Mouse (Mus musculus) heart, postnatal 0 days (tissue): ENCODE data around the gene Tns1. TPM values are rescaled to one million over a fixed set of nuclear protein-coding genes. Genes with fewer than 3 reads are reported as not detected.
A peak's percentile ranks its signal among the peaks of the same experiment; 100 is the strongest.

Experiments used
- ATAC-seq: fragments of 200-750 bp; cut with Nextera tagmentation; 2 replicates; pipeline ENCODE4 v1.8.0; 2017; ENCODE audit warnings: low read depth, moderate number of reproducible peaks, moderate library complexity; ENCODE audit not compliant: insufficient read depth
- DNase-seq: peaks from one replicate; pipeline ENCODE4 v3.0.0-alpha.2; 2016; ENCODE audit warnings: low spot score
- H3K27ac ChIP-seq: fragments of 300-500 bp; sonication (generic); 2 replicates; pipeline ENCODE4 v1.5.1; 2014; ENCODE audit warnings: low read depth, mild to moderate bottlenecking
- H3K27me3 ChIP-seq: fragments of 300-500 bp; sonication (generic); 2 replicates; pipeline ENCODE4 v1.6.1; 2014; ENCODE audit warnings: low read length, mixed read lengths; ENCODE audit not compliant: control insufficient read depth, insufficient read depth
- H3K36me3 ChIP-seq: fragments of 300-500 bp; sonication (generic); replicated peaks from 2 replicates; pipeline ENCODE4 v1.6.1; 2014; ENCODE audit warnings: low read length, mixed read lengths; ENCODE audit not compliant: control insufficient read depth, insufficient read depth
- H3K4me1 ChIP-seq: fragments of 300-500 bp; sonication (generic); 2 replicates; pipeline ENCODE4 v1.6.1; 2014; ENCODE audit warnings: antibody characterized with exemption; ENCODE audit not compliant: control insufficient read depth, insufficient read depth
- H3K4me2 ChIP-seq: fragments of 300-500 bp; sonication (generic); 2 replicates; pipeline ENCODE4 v1.6.1; 2014; ENCODE audit warnings: low read depth, mild to moderate bottlenecking, low read length, moderate library complexity
- H3K4me3 ChIP-seq: fragments of 300-500 bp; sonication (generic); 2 replicates; pipeline ENCODE4 v1.5.1; 2014; ENCODE audit warnings: low read depth, low read length
- H3K9ac ChIP-seq: fragments of 300-500 bp; sonication (generic); replicated peaks from 2 replicates; pipeline ENCODE4 v1.6.1; 2014; ENCODE audit warnings: low read depth, low read length, mixed read lengths
- H3K9me3 ChIP-seq: fragments of 300-500 bp; sonication (generic); replicated peaks from 2 replicates; pipeline ENCODE4 v1.6.1; 2016; ENCODE audit warnings: low read length; ENCODE audit not compliant: control insufficient read depth
- CTCF ChIP-seq: IDR thresholded peaks from 2 replicates; pipeline ENCODE4 v1.5.1; 2016; ENCODE audit warnings: antibody characterized with exemption, control low read depth, low read depth
- EP300 ChIP-seq: IDR thresholded peaks from 2 replicates; pipeline ENCODE4 v1.6.1; 2016; ENCODE audit warnings: antibody characterized with exemption, low read depth
- WGBS: fragments of 180-500 bp; shearing (Covaris S2); extraction: QIAGEN DNeasy Blood & Tissue Kit; methylation state at CpG from one replicate; pipeline ENCODE4 v1.1.7; 2014; 5-methylcytosine and 5-hydroxymethylcytosine counted together
- polyA plus RNA-seq: library from polyadenylated mRNA; unstranded; fragments of >200 nt; fragmentation: Nextera tagmentation; extraction: Ambion mirVana; gene quantifications from 2 replicates; pipeline ENCODE4 v1.2.1, GENCODE M21; 2015
- total RNA-seq: library from RNA; depleted of rRNA; stranded (reverse); fragments of >200 nt; gene quantifications from 2 replicates; pipeline ENCODE4 v1.2.3, GENCODE M21; 2014; ENCODE audit warnings: low replicate concordance

Tns1 gene
- total and polyA plus RNA-seq, 2 experiments from 2014 or later, result 125 to 458 TPM

- TF ChIP-seq CTCF, result no peak
- Histone ChIP-seq H3K36me3 (0 out of 2 replicates have a peak, but pooled peaks cover 4% of the 10 kb centered on the region), H3K27ac (peak overlapping the region; percentile 96), H3K27me3 (no peaks in the 10 kb centered on the region), H3K9me3 (no peaks in the 10 kb centered on the region), H3K4me2 (no peak overlapping the region), H3K9ac (no peak overlapping the region), H3K4me1 (peaks cover 83% of the 10 kb centered on the region), H3K4me3 (no peak overlapping the region)
- ATAC-seq, result no peak
- 40% methylated on average over 2 of the region's 2 CpGs for WGBS
- no peak for DNase-seq
Observed at GRCm38 (mm10) chr1:74003723-74004122, 120.5 kb downstream of the Tns1 start.

GRCm38 (mm10) chr1:74001449-74001820, 122.8 kb downstream of the Tns1 start:
- H3K4me3 ChIP-seq, result peak overlapping the region; percentile 36
- TF ChIP-seq CTCF, result peak; percentile 26
- TF ChIP-seq EP300, result peak; percentile 91
- peak; percentile 89 for DNase-seq
- no peaks in the 10 kb centered on the region for H3K27me3 ChIP-seq
- 26% methylated on average over 10 of the region's 10 CpGs for WGBS
- peak overlapping the region; percentile 96 for H3K27ac ChIP-seq
- H3K36me3 ChIP-seq, result peaks cover 21% of the 10 kb centered on the region
- H3K9ac ChIP-seq, result peak overlapping the region; percentile 50
- peaks cover 76% of the 10 kb centered on the region for H3K4me1 ChIP-seq
- no peaks in the 10 kb centered on the region for H3K9me3 ChIP-seq
- ATAC-seq, result peak; percentile 70
- peak overlapping the region; percentile 59 for H3K4me2 ChIP-seq

DNA sequence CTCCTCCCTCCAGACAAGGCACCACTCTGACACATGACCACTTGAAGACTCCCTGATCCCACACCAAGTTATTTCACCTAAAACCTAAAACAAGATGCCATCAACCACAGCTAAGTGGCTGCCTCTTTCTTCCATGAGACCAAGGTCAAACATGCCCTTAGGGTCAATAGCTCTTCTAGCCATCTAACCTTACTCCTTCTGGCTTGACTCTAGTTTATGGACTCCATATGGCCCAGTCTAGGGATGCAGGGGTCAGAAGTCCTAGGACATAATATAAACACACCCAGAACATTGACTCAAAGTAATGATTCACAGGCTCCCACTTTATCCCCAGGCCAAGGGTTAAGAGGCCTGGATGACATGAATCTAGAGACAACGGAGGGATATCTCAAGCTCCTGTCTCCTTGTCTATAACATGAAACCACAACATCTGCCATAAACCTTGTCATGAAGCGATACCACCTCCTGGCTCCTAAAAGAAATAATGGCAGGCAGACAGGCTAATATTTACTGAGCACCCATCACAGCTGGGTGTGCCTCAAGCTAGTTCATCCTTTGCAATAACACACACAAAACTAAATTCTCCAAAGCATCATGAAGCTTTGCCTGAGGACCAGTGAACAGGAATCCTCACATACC, 123.3 kb downstream of the Tns1 start:
- 60% methylated on average over 2 of the region's 2 CpGs for WGBS
- H3K36me3 ChIP-seq, result peaks cover 26% of the 10 kb centered on the region
- TF ChIP-seq CTCF, result no peak
- peak overlapping the region; percentile 59 for H3K4me2 ChIP-seq
- H3K9me3 ChIP-seq, result no peaks in the 10 kb centered on the region
- no peak for DNase-seq
- H3K4me3 ChIP-seq, result peak overlapping the region; percentile 36
- no peak for ATAC-seq
- peak overlapping the region; percentile 96 for H3K27ac ChIP-seq
- H3K27me3 ChIP-seq, result no peaks in the 10 kb centered on the region
- H3K4me1 ChIP-seq, result peaks cover 76% of the 10 kb centered on the region
- peak overlapping the region; percentile 45 for H3K9ac ChIP-seq

DNA sequence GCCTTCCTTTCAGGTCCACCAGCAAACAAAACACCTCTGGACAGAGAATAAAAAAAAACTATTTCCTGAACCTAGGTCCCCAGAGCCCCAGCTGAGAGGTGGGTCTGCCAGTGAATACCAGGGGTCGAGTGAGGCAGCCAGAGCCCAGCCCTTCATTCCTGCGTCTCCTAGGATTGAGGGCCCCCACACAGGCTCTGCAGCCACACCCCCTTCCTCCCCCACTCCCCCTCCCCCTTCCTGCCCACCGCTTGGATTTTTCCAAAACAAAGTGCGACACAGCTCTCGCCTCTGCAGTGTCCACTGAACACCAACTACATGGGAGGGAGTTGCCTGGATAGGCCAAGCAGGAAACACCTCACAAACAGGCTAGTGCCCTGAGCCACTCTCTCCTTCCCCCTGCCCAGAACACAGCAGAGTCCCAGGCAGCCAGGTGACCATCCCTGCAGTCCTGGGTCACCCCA, 124.0 kb downstream of the Tns1 start:
- Histone ChIP-seq H3K4me2 (peak overlapping the region; percentile 59), H3K9me3 (no peaks in the 10 kb centered on the region), H3K4me3 (peak overlapping the region; percentile 36), H3K27ac (peak overlapping the region; percentile 96), H3K9ac (peak overlapping the region; percentile 35), H3K4me1 (peaks cover 76% of the 10 kb centered on the region), H3K27me3 (no peaks in the 10 kb centered on the region), H3K36me3 (peaks cover 33% of the 10 kb centered on the region)
- ATAC-seq, result peak; percentile 51
- DNase-seq, result peak; percentile 84
- WGBS, result 9% methylated on average over 5 of the region's 5 CpGs
- TF ChIP-seq CTCF (no peak), EP300 (no peak)

GRCm38 (mm10) chr1:73999533-73999932, 124.7 kb downstream of the Tns1 start:
- WGBS, result 39% methylated on average over 5 of the region's 5 CpGs
- no peak for ATAC-seq
- H3K36me3 ChIP-seq, result peaks cover 38% of the 10 kb centered on the region
- H3K4me1 ChIP-seq, result peaks cover 75% of the 10 kb centered on the region
- peak overlapping the region; percentile 59 for H3K4me2 ChIP-seq
- no peaks in the 10 kb centered on the region for H3K9me3 ChIP-seq
- H3K9ac ChIP-seq, result peak overlapping the region; percentile 35
- TF ChIP-seq CTCF, result no peak
- TF ChIP-seq EP300, result no peak
- peak overlapping the region; percentile 36 for H3K4me3 ChIP-seq
- peak overlapping the region; percentile 96 for H3K27ac ChIP-seq
- no peak for DNase-seq
- no peaks in the 10 kb centered on the region for H3K27me3 ChIP-seq

- peaks cover 74% of the 10 kb centered on the region for H3K4me1 ChIP-seq
- H3K36me3 ChIP-seq, result peaks cover 43% of the 10 kb centered on the region
- peak overlapping the region; percentile 59 for H3K4me2 ChIP-seq
- H3K9me3 ChIP-seq, result no peaks in the 10 kb centered on the region
- peak overlapping the region; percentile 35 for H3K9ac ChIP-seq
- no peaks in the 10 kb centered on the region for H3K27me3 ChIP-seq
- peak overlapping the region; percentile 36 for H3K4me3 ChIP-seq
- peak; percentile 72 for TF ChIP-seq EP300
- no peak for TF ChIP-seq CTCF
- DNase-seq (peak; percentile 64), ATAC-seq (peak; percentile 43)
- 25% methylated on average over 5 of the region's 5 CpGs for WGBS
- peak overlapping the region; percentile 96 for H3K27ac ChIP-seq
Observed at GRCm38 (mm10) chr1:73998925-73999375, 125.3 kb downstream of the Tns1 start.
